Mouse (Mus musculus): ENCODE results near the gene Ntn1. TPM values are rescaled to one million over a fixed set of nuclear protein-coding genes. Genes with fewer than 3 reads are reported as not detected.

Gene Ntn1
- polyA plus RNA-seq, 1 experiment from 2014 or later = 7.0 TPM

DNA sequence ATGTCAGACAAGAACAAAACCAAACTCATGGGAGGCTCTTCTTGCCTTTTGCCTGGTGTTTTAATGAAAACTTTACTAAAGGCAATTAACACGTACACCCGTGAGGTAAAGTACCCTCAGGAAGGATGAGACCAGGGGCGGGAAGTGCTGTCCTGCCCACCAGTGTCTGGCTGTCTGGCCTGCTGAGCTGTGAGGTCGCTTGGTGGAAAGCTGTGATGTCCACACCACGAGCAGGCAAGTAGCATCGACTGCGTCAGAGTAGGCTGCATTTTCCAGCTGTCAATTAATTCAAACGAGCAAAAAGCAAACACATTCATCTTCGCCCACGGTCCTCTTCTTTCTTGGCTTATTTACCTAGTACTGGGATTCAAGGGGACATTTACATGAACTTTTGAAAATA, 201.9 kb downstream of the Ntn1 start:
- no peak overlapping the region for H3K4me3 ChIP-seq
- H3K27ac ChIP-seq = no peak overlapping the region
- WGBS = 66% methylated on average over 10 of the region's 10 CpGs
- H3K9me3 ChIP-seq = no peaks in the 10 kb centered on the region
- no peak for DNase-seq (ENCODE audit: low spot score)
- H3K4me1 ChIP-seq = peaks cover 55% of the 10 kb centered on the region
- H3K27me3 ChIP-seq (ENCODE audit: insufficient read depth, poor library complexity, severe bottlenecking) = no peaks in the 10 kb centered on the region; the same call in 1 of the 2 replicates
- no peaks in the 10 kb centered on the region for H3K36me3 ChIP-seq

DNA sequence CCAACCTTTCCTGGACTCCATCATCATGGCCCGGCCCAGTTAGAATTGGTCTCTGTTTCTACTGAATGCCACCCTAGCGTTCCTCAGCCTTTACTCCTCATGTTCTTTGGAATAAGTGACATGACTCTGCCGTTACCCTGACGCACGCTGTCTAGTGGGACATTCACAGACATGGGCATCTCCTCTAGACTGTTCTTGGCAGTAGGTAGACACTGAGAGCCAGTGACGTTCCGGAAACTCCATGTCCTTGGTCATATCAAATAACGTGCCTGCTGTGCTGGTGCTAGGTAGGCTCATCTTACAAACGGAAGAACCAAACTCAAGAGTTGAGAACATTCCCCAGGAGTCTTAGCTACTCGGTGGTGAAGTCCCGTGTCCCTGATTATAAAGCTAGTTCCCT, 203.2 kb downstream of the Ntn1 start:
- H3K9me3 ChIP-seq = no peaks in the 10 kb centered on the region
- no peak overlapping the region for H3K4me3 ChIP-seq
- no peak overlapping the region for H3K27ac ChIP-seq
- no peaks in the 10 kb centered on the region for H3K36me3 ChIP-seq
- DNase-seq (ENCODE audit: low spot score) = no peak
- H3K4me1 ChIP-seq = peaks cover 55% of the 10 kb centered on the region
- no peaks in the 10 kb centered on the region; the same call in 1 of the 2 replicates for H3K27me3 ChIP-seq (ENCODE audit: insufficient read depth, poor library complexity, severe bottlenecking)
- WGBS = 90% methylated on average over 11 of the region's 11 CpGs

DNA sequence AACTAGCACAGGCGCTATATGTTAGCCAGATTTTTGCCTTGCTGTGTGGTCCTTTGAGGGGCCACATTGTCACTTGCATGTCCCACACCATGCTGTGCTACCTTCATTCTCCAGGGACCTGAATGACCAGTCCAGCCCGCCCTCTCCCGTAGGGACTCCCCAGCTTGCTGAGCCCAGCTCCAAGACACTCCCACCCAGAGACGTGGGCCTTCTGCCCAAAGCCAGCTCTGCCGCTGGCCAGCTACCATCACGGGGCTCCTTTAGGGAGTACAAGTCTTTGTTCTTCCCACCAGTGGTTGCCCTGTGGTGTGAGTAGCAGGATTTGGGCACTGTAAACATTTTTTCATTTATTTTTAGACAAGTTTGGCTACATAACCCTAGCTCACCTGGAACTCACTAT, 204.1 kb downstream of the Ntn1 start:
- WGBS = 79% methylated on average over 6 of the region's 6 CpGs
- Histone ChIP-seq H3K27ac (0 out of 2 replicates have a peak overlapping the region, but pooled peaks have one; percentile 36), H3K27me3 (ENCODE audit: insufficient read depth, poor library complexity, severe bottlenecking) (no peaks in the 10 kb centered on the region; the same call in 1 of the 2 replicates), H3K4me3 (no peak overlapping the region), H3K4me1 (peaks cover 46% of the 10 kb centered on the region), H3K36me3 (no peaks in the 10 kb centered on the region), H3K9me3 (no peaks in the 10 kb centered on the region)
- no peak for DNase-seq (ENCODE audit: low spot score)

DNA sequence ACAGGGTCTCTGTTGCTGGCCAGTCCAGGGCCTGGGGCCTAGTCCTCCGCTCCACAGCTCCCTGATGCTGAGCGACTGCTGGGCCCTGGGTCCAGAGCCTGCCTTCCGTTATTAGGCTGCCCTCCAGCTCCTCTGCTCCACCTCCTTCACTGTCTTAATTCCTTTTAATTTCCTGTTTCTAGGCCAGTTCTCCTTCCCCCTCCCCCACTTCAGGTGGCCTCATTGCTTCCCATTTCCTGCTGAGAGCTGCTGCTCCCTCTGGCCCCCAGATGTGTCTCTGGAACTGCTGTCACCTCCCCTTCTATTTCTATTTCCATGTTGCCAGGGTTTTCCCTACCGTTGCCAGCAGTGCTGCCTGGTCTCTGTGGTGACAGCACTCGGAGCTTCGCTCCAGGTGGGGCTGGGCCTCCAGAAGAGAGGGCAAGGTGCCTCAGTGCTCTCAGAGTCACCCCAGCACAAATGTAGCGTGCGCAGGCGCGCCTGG, 204.9 kb downstream of the Ntn1 start:
- 52% methylated on average over 10 of the region's 10 CpGs for WGBS
- Histone ChIP-seq H3K36me3 (no peaks in the 10 kb centered on the region), H3K27me3 (ENCODE audit: insufficient read depth, poor library complexity, severe bottlenecking) (no peaks in the 10 kb centered on the region), H3K4me3 (no peak overlapping the region), H3K9me3 (no peaks in the 10 kb centered on the region), H3K27ac (peak overlapping the region; percentile 67), H3K4me1 (peaks cover 44% of the 10 kb centered on the region)
- no peak for DNase-seq (ENCODE audit: low spot score)

DNA sequence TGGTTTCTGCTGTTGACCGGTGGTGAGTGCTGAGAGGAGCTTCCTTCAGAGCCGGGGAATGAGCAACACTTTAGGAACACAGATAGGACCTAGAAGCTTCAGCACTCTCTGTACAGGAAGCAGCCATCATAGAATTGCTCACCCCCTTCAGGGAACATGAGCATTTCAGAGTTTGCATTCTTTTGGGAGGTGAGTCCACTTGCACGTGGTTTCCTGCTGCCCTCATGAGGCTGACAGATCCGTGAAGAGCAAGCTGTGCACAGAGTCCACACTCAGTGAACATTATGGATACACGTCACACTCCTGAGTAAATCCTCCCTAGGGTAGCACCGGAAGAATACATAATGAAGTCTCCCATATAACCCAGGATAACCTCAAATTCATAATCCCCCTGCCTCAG, 205.5 kb downstream of the Ntn1 start:
- DNase-seq (ENCODE audit: low spot score) = no peak
- Histone ChIP-seq H3K4me3 (no peak overlapping the region), H3K36me3 (no peaks in the 10 kb centered on the region), H3K4me1 (peaks cover 44% of the 10 kb centered on the region), H3K27ac (peak overlapping the region; percentile 67; the same call in 1 of the 2 replicates), H3K27me3 (ENCODE audit: insufficient read depth, poor library complexity, severe bottlenecking) (no peaks in the 10 kb centered on the region), H3K9me3 (no peaks in the 10 kb centered on the region)
- 37% methylated on average over 6 of the region's 6 CpGs for WGBS

DNA sequence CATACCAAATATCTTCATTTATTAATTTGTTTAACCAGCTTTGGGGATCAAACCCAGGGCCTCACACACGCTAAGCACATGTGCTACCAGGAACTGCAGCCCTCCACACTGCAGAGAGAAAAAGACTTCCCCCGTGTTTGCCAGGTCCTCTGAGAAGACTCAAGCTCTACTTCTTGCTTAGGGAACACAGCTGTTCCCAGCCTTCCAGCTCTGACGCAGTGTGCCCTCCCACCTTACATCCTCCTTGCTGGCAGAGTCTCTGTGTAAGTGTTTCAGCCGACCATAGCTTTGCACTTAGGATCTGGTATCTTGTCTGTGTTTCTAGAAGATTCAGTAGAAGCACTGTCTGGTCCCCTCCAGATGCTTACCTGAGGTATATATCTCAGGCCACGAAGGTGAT, 209.8 kb downstream of the Ntn1 start:
- Histone ChIP-seq H3K36me3 (no peaks in the 10 kb centered on the region), H3K27me3 (ENCODE audit: insufficient read depth, poor library complexity, severe bottlenecking) (no peaks in the 10 kb centered on the region), H3K4me1 (peaks cover 34% of the 10 kb centered on the region), H3K9me3 (no peaks in the 10 kb centered on the region), H3K4me3 (no peak overlapping the region), H3K27ac (no peak overlapping the region)
- 83% methylated on average over 5 of the region's 5 CpGs for WGBS
- DNase-seq (ENCODE audit: low spot score) = no peak

DNA sequence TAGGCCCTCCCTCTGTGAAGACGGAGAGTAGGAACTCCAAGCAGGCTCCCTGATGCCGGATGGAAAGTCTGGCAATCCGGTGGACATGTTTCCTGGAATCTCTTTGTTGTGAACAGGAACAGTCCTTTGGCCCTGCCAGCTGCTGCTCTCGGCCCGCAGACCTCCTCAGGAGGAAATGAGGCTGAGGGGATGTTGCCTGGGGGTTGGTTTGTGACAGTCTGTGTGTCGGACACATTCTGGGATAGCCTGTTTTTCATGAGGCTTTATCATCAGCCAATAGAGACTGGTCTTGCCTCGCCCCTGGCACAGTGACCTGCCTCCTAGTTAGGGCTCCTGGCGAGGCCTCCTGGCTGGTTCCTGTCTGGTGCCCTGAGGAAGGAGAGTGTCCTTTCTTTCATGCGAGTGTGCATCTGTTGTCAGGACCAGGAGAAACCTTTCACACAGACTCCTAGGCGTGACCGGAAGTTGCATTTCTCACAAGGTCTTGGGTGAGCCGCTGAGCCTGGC, 211.9 kb downstream of the Ntn1 start:
- 59% methylated on average over 12 of the region's 12 CpGs for WGBS
- no peak for DNase-seq (ENCODE audit: low spot score)
- peak overlapping the region; percentile 67 for H3K27ac ChIP-seq

DNA sequence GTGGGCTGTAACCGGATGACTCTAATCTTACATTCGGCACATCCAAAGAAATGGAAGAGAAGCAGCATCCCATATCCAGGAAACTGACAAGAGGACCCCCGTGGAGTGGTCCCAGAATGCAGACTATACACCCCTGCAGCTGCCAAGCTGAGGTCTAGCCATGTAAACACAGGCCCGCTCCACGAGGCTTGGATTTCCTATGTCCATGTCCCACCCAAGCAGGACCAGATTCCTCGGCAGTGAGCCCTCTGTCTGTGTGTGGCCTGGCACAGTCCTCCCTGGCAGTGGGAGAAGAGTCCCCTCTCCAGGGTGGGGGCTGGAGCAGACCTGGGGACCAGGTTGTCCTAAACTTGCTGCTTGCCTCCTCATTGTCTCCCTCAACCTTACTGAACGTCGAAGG, 213.4 kb downstream of the Ntn1 start:
- Histone ChIP-seq H3K27ac (no peak overlapping the region), H3K4me1 (peaks cover 24% of the 10 kb centered on the region), H3K4me3 (no peak overlapping the region), H3K27me3 (ENCODE audit: insufficient read depth, poor library complexity, severe bottlenecking) (no peaks in the 10 kb centered on the region), H3K9me3 (no peaks in the 10 kb centered on the region), H3K36me3 (no peaks in the 10 kb centered on the region)
- DNase-seq (ENCODE audit: low spot score) = no peak
- WGBS = 85% methylated on average over 8 of the region's 8 CpGs

More for the DNA sequence above, 211.9 kb downstream of the Ntn1 start:
- Histone ChIP-seq H3K4me3 (no peak overlapping the region), H3K4me1 (peaks cover 25% of the 10 kb centered on the region), H3K27me3 (ENCODE audit: insufficient read depth, poor library complexity, severe bottlenecking) (no peaks in the 10 kb centered on the region), H3K36me3 (no peaks in the 10 kb centered on the region), H3K9me3 (no peaks in the 10 kb centered on the region)

DNA sequence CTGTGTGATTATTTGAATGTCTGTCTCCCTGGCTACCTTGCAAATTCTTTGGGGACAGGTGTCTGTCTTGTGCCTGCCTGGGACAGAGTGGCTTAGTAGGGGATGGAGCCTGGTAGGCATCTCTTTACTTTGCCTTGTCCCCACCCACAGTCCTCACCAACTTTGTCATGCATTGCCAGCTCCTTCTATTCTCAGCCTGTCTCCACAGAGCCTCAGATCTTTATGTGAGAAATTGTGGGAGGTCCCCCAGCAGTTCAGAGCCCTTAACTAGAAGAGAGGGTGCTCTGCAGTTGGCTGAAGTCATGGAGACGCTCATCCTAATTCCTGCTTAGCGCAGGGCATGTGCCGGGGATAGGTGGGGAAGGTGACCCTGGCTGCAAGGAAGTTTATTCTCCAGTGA, 215.0 kb downstream of the Ntn1 start:
- DNase-seq (ENCODE audit: low spot score) = no peak
- H3K9me3 ChIP-seq = no peaks in the 10 kb centered on the region
- H3K4me1 ChIP-seq = peaks cover 24% of the 10 kb centered on the region
- no peaks in the 10 kb centered on the region for H3K27me3 ChIP-seq (ENCODE audit: insufficient read depth, poor library complexity, severe bottlenecking)
- WGBS = 91% methylated on average over 3 of the region's 3 CpGs
- no peaks in the 10 kb centered on the region for H3K36me3 ChIP-seq
- no peak overlapping the region for H3K27ac ChIP-seq
- H3K4me3 ChIP-seq = no peak overlapping the region

DNA sequence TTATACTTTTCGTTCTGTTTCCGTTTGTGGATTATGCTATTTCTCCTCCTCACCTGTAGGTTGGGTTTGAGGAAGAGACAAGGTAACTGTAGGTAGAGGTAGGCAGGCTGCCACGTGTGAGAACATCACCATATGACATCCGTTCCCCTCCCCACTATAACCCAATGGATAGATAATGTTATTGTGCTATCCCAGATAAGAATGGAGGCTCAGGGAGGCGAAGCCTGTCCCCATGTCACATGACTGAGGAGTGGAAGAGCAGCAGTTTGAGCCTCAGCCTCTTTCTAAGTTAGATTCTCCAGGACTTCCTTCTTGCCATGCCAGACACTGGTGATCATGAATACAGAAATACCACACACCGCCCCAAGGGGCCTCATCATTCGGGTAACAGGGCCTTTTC, 223.2 kb downstream of the Ntn1 start:
- Histone ChIP-seq H3K4me3 (no peak overlapping the region), H3K27ac (no peak overlapping the region), H3K27me3 (ENCODE audit: insufficient read depth, poor library complexity, severe bottlenecking) (no peaks in the 10 kb centered on the region), H3K36me3 (no peaks in the 10 kb centered on the region), H3K9me3 (no peaks in the 10 kb centered on the region), H3K4me1 (peaks cover 11% of the 10 kb centered on the region; the same call in 1 of the 2 replicates)
- WGBS = 81% methylated on average over 7 of the region's 7 CpGs
- DNase-seq (ENCODE audit: low spot score) = no peak

DNA sequence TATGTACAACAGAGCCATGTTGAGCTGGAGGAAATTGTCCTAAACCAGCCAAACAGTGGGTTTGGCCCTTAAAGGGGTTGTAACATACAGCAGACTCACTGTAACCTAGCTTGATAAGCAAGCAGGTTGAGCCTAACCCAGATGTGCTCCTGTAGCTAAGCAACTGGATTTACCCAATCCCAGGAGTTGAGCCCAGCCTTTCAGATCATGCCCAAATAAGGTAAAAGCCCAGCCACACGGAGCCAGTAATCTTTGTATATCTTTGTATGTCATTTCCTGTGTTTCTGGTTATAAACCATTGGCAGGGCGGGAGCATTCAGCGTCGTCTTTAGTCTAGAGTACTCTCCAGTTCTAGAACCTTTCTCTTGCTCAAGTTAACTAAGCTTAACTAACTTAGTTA, 224.1 kb downstream of the Ntn1 start:
- WGBS = 65% methylated on average over 4 of the region's 4 CpGs

DNA sequence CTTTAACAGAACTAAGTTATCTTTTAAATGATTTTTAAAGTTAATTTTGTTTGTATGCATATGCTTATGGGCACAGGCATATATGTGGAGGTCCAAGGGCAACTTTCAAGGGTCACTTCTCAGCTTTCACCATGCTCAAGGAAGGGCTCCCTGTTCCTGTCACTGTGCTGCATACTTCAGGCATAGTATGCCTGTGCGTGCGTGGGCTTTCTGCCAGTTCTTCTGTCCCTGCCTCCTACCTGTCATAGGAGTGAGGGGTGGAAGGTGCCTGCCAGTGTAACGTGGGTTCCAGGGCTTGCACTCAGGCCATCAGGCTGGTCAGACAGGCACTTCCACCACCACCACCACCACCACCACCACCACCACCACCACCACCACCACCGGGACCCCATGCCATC, 228.0 kb downstream of the Ntn1 start:
- no peaks in the 10 kb centered on the region for H3K36me3 ChIP-seq
- no peaks in the 10 kb centered on the region for H3K9me3 ChIP-seq
- H3K4me3 ChIP-seq = no peak overlapping the region
- H3K27me3 ChIP-seq (ENCODE audit: insufficient read depth, poor library complexity, severe bottlenecking) = no peaks in the 10 kb centered on the region
- no peak for DNase-seq (ENCODE audit: low spot score)
- 74% methylated on average over 4 of the region's 4 CpGs for WGBS
- H3K27ac ChIP-seq = peak overlapping the region; percentile 6; the same call in 1 of the 2 replicates
- peaks cover 15% of the 10 kb centered on the region; the same call in 1 of the 2 replicates for H3K4me1 ChIP-seq

More for the DNA sequence above, 224.1 kb downstream of the Ntn1 start:
- no peaks in the 10 kb centered on the region for H3K9me3 ChIP-seq
- H3K27me3 ChIP-seq (ENCODE audit: insufficient read depth, poor library complexity, severe bottlenecking) = no peaks in the 10 kb centered on the region
- DNase-seq (ENCODE audit: low spot score) = no peak
- no peak overlapping the region for H3K4me3 ChIP-seq
- H3K36me3 ChIP-seq = no peaks in the 10 kb centered on the region
- H3K27ac ChIP-seq = 0 out of 2 replicates have a peak overlapping the region, but pooled peaks have one; percentile 29
- peaks cover 16% of the 10 kb centered on the region; the same call in 1 of the 2 replicates for H3K4me1 ChIP-seq

DNA sequence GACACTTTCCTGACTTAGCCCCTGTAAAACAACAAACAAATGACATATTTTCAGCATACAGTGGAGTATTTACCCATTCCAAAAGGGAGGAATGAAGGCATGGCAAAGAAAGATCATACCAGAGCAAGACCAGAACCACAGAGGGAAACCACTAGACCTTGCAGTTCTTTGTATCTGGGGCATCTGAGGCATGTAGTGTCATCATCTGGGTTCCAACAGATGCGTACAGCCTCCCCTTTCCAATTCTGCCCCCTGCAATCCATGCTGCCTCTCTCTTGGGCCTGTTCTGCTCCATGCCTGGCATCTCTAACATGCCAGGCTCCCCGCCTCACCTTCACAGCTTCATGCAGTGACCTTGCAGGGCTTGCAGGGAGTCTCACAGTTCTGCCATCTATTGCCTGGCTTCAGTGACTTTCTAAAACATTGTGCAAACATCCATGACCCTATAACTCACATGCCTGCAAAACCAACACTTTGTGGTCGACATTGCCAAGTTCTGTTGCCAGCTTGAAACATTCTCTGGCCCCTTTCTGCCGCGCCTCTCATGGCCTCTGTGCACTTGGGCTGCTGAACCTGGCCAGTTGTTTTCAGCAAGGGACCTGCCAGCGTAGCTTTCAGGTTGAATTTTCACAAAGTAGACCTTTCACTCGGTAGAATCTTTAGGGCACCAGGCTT, 228.5 kb downstream of the Ntn1 start:
- WGBS = 85% methylated on average over 7 of the region's 7 CpGs
- DNase-seq (ENCODE audit: low spot score) = no peak
- Histone ChIP-seq H3K4me3 (no peak overlapping the region), H3K36me3 (no peaks in the 10 kb centered on the region), H3K9me3 (no peaks in the 10 kb centered on the region), H3K27ac (no peak overlapping the region), H3K27me3 (ENCODE audit: insufficient read depth, poor library complexity, severe bottlenecking) (no peaks in the 10 kb centered on the region), H3K4me1 (peaks cover 11% of the 10 kb centered on the region; the same call in 1 of the 2 replicates)
